Comparison of ENCODE assay signal across 1 mouse cellular context in genomic region chr11:32271178-32271577, GRCm38 (mm10).
A peak's percentile ranks its signal among the peaks of the same experiment; 100 is the strongest.
TF ChIP-seq lines count a peak whose summit lies in the region.

No protein-coding gene starts in this region.

TF ChIP-seq in MEL, 35 proteins besides CTCF, POLR2A, EP300 and RAD21 (continued from another document):
- TF ChIP-seq SMC3 (IDR thresholded peaks at IDR 0.05; ENCODE audit: low read depth, low read length) (no peak), ETS1 (IDR thresholded peaks at IDR 0.05; ENCODE audit: low read depth, low read length) (peak; percentile 77)
